Mouse (Mus musculus): Measurements from ENCODE around the gene Eif3b. TPM values are rescaled to one million over a fixed set of nuclear protein-coding genes. Genes with fewer than 3 reads are reported as not detected.

Eif3b gene
- polyA plus RNA-seq (2015; fragmentation: Nextera tagmentation; extraction: Ambion mirVana): 78.1 and 87.8 TPM in 2 replicates

DNA sequence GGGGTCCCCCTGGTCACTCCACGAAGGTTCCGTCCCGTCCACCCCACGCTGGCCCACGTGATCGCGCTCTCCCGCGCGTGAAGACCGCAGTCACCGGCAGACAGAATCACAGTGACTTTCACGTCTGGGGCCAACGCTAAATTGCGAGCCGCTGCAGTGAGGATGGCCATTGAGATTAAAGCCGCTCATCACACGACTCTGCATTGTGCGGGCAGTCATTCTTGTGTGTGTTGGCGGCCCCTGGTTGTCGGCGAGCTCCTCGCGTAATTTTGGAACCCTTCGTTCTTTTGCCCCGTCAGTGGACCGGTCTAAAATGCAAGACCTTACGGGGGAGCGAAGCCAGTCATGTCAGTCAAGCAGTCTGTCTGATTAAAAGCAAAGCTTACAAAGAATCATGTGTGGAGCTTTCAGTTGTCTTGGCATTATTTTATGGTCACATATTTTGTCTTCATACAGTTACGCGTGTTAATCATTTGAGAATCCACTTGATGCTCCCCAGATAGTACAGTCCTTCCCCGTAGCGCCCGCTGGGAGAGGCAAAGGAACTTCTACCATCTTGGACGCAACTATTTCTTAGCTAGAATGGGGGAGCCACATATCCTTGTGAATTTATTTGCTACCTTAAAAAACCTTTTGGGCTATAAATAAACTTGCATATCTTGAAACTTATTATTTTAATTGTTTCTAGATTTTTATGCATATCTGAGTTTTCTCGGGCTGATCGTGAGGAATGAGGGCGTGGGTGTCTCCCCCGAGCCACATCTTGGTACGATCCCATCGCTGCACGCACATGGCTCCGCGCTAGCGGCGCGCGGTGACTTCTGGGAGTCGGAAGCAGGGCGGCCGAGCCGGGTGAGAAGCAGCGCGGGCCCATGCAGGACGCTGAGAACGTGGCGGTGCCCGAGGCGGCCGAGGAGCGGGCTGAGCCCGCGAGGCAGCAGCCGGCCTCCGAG, at the start of gene Eif3b:
Eif3b (plus strand) TSS at position 840 of the 953 bp plus-strand sequence.
- Histone ChIP-seq H3K36me3 (ENCODE audit: control insufficient read depth, insufficient read depth) (0 out of 2 replicates have a peak, but pooled peaks cover 6% of the 10 kb centered on the region), H3K27ac (ENCODE audit: low read length) (peak within 1 kb of the TSS; percentile 86), H3K27me3 (ENCODE audit: control insufficient read depth, insufficient read depth, low read length) (no peaks in the 10 kb centered on the region), H3K4me3 (ENCODE audit: low read length) (peak within 1 kb of the TSS; percentile 94), H3K9me3 (replicated peaks; ENCODE audit: control insufficient read depth, low read length) (no peaks in the 10 kb centered on the region), H3K4me2 (ENCODE audit: low read depth, low read length) (peak within 1 kb of the TSS; percentile 77), H3K9ac (ENCODE audit: low read length) (peak within 1 kb of the TSS; percentile 93), H3K4me1 (ENCODE audit: control insufficient read depth, insufficient read depth, low read length) (peaks cover 21% of the 10 kb centered on the region)
- peak; percentile 90 for ATAC-seq (replicated peaks; ENCODE audit: extremely low read depth, insufficient read depth, low FRiP score)
- WGBS: under 1% methylated on average over 65 of the region's 65 CpGs

DNA sequence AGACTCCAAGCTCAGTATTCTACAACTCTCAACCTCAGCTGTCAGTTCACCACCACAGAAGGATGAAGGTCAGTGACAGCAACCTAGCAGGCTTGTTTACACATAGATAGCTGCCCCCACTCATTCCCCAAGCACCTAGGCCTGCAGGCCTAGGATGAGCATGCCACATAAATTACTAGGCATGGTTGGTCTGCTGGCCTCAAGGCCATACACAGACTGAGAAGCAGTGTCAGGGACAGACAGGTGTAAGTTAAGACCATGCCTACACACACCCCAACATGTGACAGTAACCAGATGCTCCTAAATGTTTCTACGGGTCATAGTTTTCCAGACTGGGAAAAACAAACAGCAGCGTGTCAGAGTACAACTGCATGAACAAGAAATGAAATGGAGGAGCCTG, 49.7 kb upstream of the Eif3b start:
- Histone ChIP-seq H3K9me3 (replicated peaks; ENCODE audit: control insufficient read depth, low read length) (no peaks in the 10 kb centered on the region), H3K4me1 (ENCODE audit: control insufficient read depth, insufficient read depth, low read length) (peaks cover 9% of the 10 kb centered on the region), H3K9ac (ENCODE audit: low read length) (no peak overlapping the region), H3K36me3 (ENCODE audit: control insufficient read depth, insufficient read depth) (no peaks in the 10 kb centered on the region), H3K4me2 (ENCODE audit: low read depth, low read length) (no peak overlapping the region), H3K4me3 (ENCODE audit: low read length) (no peak overlapping the region), H3K27me3 (ENCODE audit: control insufficient read depth, insufficient read depth, low read length) (no peaks in the 10 kb centered on the region), H3K27ac (ENCODE audit: low read length) (no peak overlapping the region)
- 78% methylated on average over 2 of the region's 2 CpGs for WGBS
- ATAC-seq (replicated peaks; ENCODE audit: extremely low read depth, insufficient read depth, low FRiP score): no peak

DNA sequence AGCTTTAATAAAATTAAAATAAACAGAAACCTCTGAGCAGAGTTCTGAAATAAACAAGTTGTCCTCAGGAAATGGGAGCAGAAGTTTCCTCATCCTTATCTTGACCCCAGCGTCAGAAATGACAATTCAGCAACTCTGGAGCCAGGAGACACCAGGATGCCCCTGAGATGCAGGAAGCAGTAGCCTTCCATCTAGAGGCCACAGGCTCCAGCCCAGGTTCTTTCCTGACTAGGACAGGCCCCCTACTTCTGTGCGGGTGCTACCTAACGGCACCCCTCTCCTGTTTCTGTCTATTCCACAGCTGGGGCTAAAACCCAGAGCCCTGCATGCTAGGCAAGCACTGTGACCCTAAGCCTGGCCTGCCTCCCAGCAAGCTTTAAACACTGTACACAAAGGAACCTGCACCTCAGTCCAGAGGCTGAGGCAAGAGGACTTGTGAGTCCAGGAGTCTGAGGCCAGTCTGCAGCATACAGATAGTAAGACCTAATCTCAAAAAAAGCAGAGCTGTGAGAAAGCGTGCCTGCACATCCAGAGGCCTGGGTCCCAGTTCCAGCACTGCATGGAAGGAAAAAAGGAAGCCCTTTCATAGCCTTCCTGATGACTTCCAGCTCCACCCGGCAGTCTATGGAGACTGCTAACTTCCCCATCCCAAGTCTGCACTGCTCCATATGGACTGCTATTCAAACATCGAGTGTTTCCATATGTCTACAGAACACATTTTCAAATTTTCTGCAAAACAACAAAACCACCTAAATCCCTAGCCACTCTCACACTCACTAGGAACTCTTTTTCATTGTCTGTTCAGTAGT, 48.5 kb upstream of the Eif3b start:
- Histone ChIP-seq H3K4me1 (ENCODE audit: control insufficient read depth, insufficient read depth, low read length) (peaks cover 9% of the 10 kb centered on the region), H3K4me3 (ENCODE audit: low read length) (no peak overlapping the region), H3K36me3 (ENCODE audit: control insufficient read depth, insufficient read depth) (no peaks in the 10 kb centered on the region), H3K9me3 (replicated peaks; ENCODE audit: control insufficient read depth, low read length) (no peaks in the 10 kb centered on the region), H3K9ac (ENCODE audit: low read length) (no peak overlapping the region), H3K27me3 (ENCODE audit: control insufficient read depth, insufficient read depth, low read length) (no peaks in the 10 kb centered on the region), H3K4me2 (ENCODE audit: low read depth, low read length) (no peak overlapping the region), H3K27ac (ENCODE audit: low read length) (peak overlapping the region; percentile 50; the same call in 1 of the 2 replicates)
- WGBS: 48% methylated on average over 6 of the region's 6 CpGs
- no peak for ATAC-seq (replicated peaks; ENCODE audit: extremely low read depth, insufficient read depth, low FRiP score)

DNA sequence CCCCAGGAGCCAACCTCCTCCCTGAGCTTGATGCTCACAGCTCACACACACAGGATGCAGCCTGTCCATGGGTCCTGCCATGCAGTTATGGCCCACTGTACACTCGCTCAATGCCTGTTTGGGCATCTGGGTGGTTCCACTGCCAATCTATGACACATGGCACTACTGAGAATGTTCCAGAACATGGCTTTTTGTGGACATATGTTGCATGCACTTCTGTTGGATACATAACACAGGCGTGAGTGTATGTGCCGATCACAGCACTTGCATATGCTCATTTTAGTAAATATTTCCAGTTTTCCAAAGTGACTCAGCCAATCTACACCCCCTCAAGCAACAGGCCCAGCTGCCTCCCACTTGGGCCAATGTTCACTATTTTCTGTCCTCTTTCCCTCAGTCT, 47.5 kb upstream of the Eif3b start:
- Histone ChIP-seq H3K27ac (ENCODE audit: low read length) (no peak overlapping the region), H3K4me1 (ENCODE audit: control insufficient read depth, insufficient read depth, low read length) (peaks cover 9% of the 10 kb centered on the region), H3K4me2 (ENCODE audit: low read depth, low read length) (no peak overlapping the region), H3K36me3 (ENCODE audit: control insufficient read depth, insufficient read depth) (no peaks in the 10 kb centered on the region), H3K9ac (ENCODE audit: low read length) (no peak overlapping the region), H3K9me3 (replicated peaks; ENCODE audit: control insufficient read depth, low read length) (no peaks in the 10 kb centered on the region), H3K27me3 (ENCODE audit: control insufficient read depth, insufficient read depth, low read length) (no peaks in the 10 kb centered on the region), H3K4me3 (ENCODE audit: low read length) (no peak overlapping the region)
- WGBS: 95% methylated on average over 3 of the region's 3 CpGs
- no peak for ATAC-seq (replicated peaks; ENCODE audit: extremely low read depth, insufficient read depth, low FRiP score)

DNA sequence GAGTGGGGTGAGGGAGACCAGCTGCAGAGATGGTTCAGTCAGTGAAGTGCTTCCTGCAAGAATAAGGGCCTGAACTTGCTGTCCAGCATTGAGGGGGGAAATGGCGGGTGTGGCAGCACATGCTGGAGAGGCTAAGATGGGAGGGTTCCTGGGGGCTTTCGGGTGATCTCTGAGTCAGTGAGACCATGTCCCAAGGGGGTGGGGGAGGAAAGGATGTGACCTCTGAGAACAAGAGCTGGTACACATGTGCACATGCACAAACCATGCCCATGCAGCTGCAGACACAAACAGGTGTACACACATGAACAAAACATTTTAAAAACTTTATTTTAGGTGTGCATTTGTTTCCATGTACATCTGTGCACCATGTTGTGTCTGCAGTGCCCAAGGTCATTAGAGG, 45.4 kb upstream of the Eif3b start:
- peaks cover 16% of the 10 kb centered on the region for H3K4me1 ChIP-seq (ENCODE audit: control insufficient read depth, insufficient read depth, low read length)
- no peak overlapping the region for H3K4me2 ChIP-seq (ENCODE audit: low read depth, low read length)
- 70% methylated on average over 2 of the region's 2 CpGs for WGBS
- no peaks in the 10 kb centered on the region for H3K36me3 ChIP-seq (ENCODE audit: control insufficient read depth, insufficient read depth)
- no peak overlapping the region for H3K27ac ChIP-seq (ENCODE audit: low read length)
- H3K27me3 ChIP-seq (ENCODE audit: control insufficient read depth, insufficient read depth, low read length): no peaks in the 10 kb centered on the region
- no peak for ATAC-seq (replicated peaks; ENCODE audit: extremely low read depth, insufficient read depth, low FRiP score)
- H3K9ac ChIP-seq (ENCODE audit: low read length): no peak overlapping the region
- H3K4me3 ChIP-seq (ENCODE audit: low read length): no peak overlapping the region
- no peaks in the 10 kb centered on the region for H3K9me3 ChIP-seq (replicated peaks; ENCODE audit: control insufficient read depth, low read length)

DNA sequence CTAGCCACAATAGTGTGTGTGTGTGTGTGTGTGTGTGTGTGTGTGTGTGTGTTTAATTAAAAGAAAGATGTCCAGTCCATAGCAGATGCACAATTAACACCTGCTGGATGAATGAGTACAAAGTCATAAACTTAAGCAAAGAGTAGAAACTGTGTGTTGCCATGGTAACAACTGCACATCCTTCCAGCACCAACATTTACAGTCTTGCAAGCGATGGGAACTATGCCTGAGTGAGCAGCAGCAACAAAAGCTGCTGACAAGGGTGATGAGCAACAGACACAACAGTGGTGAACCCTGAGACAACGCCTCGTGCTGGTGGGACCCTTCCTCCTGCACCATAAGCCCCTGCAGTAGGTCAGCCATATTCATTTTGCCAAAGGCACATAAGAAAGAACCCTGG, 44.9 kb upstream of the Eif3b start:
- H3K9ac ChIP-seq (ENCODE audit: low read length): no peak overlapping the region
- no peaks in the 10 kb centered on the region for H3K27me3 ChIP-seq (ENCODE audit: control insufficient read depth, insufficient read depth, low read length)
- H3K4me2 ChIP-seq (ENCODE audit: low read depth, low read length): no peak overlapping the region
- H3K9me3 ChIP-seq (replicated peaks; ENCODE audit: control insufficient read depth, low read length): no peaks in the 10 kb centered on the region
- peaks cover 16% of the 10 kb centered on the region for H3K4me1 ChIP-seq (ENCODE audit: control insufficient read depth, insufficient read depth, low read length)
- no peak overlapping the region for H3K4me3 ChIP-seq (ENCODE audit: low read length)
- no peaks in the 10 kb centered on the region for H3K36me3 ChIP-seq (ENCODE audit: control insufficient read depth, insufficient read depth)
- 56% methylated on average over 3 of the region's 3 CpGs for WGBS
- no peak for ATAC-seq (replicated peaks; ENCODE audit: extremely low read depth, insufficient read depth, low FRiP score)
- no peak overlapping the region for H3K27ac ChIP-seq (ENCODE audit: low read length)

DNA sequence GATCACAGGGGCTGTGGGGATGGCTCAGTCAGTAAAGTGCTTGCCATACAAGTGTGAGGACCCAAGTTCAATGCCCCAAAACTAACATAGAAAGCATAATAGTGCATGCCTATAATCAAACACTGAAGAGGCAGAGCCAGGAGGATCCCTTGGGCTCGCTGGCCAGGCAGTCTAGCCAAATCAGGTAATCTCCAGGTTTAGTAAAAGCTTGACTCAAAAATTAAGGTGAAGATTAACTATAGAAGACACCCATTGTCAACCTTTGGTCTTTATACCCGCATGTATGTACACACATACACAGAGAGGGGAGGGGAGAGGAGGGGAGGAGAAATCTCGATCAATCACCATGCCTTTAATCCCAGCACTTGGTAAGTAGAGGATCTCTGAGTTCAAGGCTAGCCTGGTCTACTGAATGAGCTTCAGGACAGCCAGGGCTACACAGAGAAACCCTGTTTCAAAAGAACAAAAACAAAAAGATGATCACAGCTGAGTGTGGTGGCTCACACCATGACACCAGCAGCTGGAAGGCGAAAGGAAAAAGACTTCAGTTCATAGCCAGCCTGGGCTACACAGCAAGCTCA, 43.8 kb upstream of the Eif3b start:
- peaks cover 16% of the 10 kb centered on the region for H3K4me1 ChIP-seq (ENCODE audit: control insufficient read depth, insufficient read depth, low read length)
- H3K4me3 ChIP-seq (ENCODE audit: low read length): no peak overlapping the region
- ATAC-seq (replicated peaks; ENCODE audit: extremely low read depth, insufficient read depth, low FRiP score): no peak
- H3K9me3 ChIP-seq (replicated peaks; ENCODE audit: control insufficient read depth, low read length): no peaks in the 10 kb centered on the region
- H3K4me2 ChIP-seq (ENCODE audit: low read depth, low read length): no peak overlapping the region
- no peaks in the 10 kb centered on the region for H3K36me3 ChIP-seq (ENCODE audit: control insufficient read depth, insufficient read depth)
- 92% methylated on average over 4 of the region's 4 CpGs for WGBS
- H3K27ac ChIP-seq (ENCODE audit: low read length): no peak overlapping the region
- H3K27me3 ChIP-seq (ENCODE audit: control insufficient read depth, insufficient read depth, low read length): no peaks in the 10 kb centered on the region
- H3K9ac ChIP-seq (ENCODE audit: low read length): no peak overlapping the region

DNA sequence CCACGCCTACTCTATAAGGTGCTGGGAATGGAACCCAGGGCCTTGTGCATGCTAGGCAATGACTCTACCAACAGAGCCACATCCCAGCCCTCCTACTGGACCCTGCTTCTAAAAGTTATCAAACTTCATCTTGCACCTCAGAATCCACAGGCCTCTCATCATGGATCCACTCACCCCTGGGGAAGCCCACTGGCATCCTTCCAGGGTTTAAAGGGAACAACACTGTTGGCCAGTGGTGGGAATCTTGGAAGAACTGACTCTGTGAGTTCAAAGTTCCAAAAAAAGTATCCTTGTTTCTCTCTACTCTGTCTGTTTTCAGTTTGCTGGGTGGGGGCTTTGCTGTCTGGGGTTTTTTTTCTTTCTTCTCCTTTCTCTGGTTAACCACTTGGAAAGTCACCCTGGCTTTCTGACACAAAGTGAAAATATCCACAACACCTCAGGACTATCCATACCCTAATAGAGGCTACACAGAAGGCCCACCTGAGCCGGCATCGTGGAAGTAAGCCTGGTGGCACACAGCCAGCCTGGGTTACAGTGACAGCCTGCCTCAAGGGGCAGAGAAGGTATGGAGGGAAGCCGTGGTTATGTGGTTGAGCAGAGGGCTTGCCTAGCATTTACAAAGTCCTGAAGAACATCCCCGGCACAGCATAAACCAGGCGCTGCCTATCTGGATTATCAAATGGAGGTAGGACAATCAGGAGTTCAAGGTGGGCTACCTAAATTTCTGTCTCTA, 40.8 kb upstream of the Eif3b start:
- no peaks in the 10 kb centered on the region for H3K36me3 ChIP-seq (ENCODE audit: control insufficient read depth, insufficient read depth)
- no peak overlapping the region for H3K4me3 ChIP-seq (ENCODE audit: low read length)
- H3K27me3 ChIP-seq (ENCODE audit: control insufficient read depth, insufficient read depth, low read length): no peaks in the 10 kb centered on the region
- H3K27ac ChIP-seq (ENCODE audit: low read length): no peak overlapping the region
- ATAC-seq (replicated peaks; ENCODE audit: extremely low read depth, insufficient read depth, low FRiP score): no peak
- H3K4me2 ChIP-seq (ENCODE audit: low read depth, low read length): no peak overlapping the region
- peaks cover 9% of the 10 kb centered on the region for H3K4me1 ChIP-seq (ENCODE audit: control insufficient read depth, insufficient read depth, low read length)
- H3K9me3 ChIP-seq (replicated peaks; ENCODE audit: control insufficient read depth, low read length): no peaks in the 10 kb centered on the region
- WGBS: 79% methylated on average over 6 of the region's 6 CpGs
- H3K9ac ChIP-seq (ENCODE audit: low read length): no peak overlapping the region

Data from heart, embryonic 16.5 days (tissue).